Mouse (Mus musculus): ENCODE data around the gene Hist2h3c2. TPM values are rescaled to one million over a fixed set of nuclear protein-coding genes. Genes with fewer than 3 reads are reported as not detected.
A peak's percentile ranks its signal among the peaks of the same experiment; 100 is the strongest.
"Not testable (repeated sequence)": the region's sequence is repeated elsewhere in the genome, so short reads cannot be mapped to it uniquely, and the experiment has no call there.

Gene Hist2h3c2
- total RNA-seq (2014; fragmentation: Nextera tagmentation) (238 and 244 TPM in 2 replicates), total RNA-seq (2017) (41.9 and 280 TPM in 2 replicates)

DNA sequence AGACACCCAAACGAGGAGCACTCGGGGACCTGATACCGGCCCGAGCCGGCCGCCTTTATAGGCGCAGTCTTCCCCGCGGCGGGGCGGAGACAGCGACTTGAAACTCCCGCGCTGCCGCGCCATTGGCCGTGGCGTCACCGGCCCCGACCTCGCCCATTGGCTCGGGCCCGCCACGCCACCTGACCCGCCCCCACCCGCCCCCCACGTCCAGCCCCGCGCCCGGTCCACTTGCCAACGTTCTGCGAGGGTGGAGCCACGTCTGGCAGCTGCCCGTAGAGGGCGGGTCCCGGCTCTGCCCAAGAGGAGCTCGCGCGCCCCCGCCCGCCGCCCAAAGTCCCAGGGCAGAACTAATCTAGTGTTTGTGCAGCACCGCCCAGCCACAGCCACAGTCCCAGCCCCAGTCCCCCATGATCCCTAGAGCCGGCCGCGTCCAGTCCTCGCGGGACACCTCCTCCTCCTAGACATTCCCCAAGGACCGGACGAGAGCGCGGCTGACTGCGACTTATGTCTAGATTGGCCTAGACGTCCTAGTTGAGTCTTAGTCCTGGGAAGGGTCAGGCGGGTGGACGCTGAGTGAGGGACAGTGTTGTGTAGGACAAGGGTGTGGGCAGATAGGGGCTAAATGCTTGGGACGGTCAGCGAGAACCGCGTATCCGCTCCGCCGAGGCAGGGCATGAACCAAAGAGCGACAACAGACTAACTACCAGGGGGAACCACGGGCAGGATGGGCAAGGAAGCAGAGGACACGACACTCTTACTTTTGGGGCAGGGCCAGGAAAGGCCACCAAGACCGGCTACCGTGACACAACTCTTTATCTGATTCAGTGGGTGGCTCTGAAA, at the start of gene Hist2h3c2:
Gene Hist2h3c2, minus strand, starts transcription at position 174 of the 840 bp plus-strand sequence.
- peak; percentile 75 for ATAC-seq (replicated peaks; ENCODE audit: low FRiP score, low TSS enrichment, poor library complexity, severe bottlenecking)

DNA sequence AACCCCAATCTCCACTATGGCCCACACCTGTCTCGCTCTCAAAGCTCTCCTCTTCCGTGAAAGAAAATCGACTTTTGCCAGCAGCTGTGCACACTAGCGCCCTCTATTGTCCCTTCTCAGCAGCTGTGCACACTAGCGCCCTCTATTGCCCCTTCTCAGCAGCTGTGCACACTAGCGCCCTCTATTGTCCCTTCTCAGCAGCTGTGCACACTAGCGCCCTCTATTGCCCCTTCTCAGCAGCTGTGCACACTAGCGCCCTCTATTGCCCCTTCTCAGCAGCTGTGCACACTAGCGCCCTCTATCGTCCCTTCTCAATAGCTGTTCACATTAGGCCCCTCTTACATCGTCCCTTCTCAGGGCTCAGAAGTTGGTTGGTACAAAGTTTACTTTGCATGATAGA, 48.4 kb upstream of the Hist2h3c2 start:
- not testable (repeated sequence) for ATAC-seq (replicated peaks; ENCODE audit: low FRiP score, low TSS enrichment, poor library complexity, severe bottlenecking)

DNA sequence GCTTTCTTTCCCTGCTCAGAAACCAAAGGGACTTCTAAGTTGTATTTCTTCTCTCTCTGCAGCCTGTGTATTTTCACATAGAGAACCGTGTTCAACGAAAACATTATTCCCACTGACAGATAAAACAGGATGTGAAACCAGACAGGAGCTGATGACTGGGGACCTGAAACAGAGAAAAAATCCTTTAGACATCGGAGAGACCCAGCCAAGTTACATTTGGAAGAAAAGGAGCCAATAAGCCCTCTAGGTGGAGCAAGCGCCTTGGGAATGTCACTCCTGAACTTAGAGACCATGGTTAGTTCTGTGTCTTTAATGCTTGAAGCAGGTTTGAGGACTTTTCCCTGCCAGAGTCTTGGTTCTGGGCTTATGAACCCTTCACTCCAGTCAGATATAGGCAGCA, 45.5 kb upstream of the Hist2h3c2 start:
- no peak for ATAC-seq (replicated peaks; ENCODE audit: low FRiP score, low TSS enrichment, poor library complexity, severe bottlenecking)

DNA sequence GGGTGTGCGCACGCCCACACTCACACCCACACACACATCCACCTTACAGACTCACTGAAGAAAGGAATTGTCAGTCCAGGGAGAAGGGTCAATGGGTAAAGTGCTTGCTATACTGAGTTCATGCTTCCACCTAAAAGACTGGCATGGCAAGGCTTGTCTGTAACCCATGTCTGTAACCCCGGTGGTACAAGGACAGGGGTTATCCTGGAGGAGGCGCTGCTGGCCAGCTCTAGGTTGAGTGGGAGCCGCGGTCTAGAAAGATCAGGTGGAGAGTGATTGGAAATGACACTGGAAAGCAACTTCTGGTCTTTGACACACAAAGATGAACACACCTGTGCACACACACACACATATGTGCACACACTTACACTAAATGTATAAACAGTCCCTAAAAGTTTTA, 41.7 kb upstream of the Hist2h3c2 start:
- no peak for ATAC-seq (replicated peaks; ENCODE audit: low FRiP score, low TSS enrichment, poor library complexity, severe bottlenecking)

DNA sequence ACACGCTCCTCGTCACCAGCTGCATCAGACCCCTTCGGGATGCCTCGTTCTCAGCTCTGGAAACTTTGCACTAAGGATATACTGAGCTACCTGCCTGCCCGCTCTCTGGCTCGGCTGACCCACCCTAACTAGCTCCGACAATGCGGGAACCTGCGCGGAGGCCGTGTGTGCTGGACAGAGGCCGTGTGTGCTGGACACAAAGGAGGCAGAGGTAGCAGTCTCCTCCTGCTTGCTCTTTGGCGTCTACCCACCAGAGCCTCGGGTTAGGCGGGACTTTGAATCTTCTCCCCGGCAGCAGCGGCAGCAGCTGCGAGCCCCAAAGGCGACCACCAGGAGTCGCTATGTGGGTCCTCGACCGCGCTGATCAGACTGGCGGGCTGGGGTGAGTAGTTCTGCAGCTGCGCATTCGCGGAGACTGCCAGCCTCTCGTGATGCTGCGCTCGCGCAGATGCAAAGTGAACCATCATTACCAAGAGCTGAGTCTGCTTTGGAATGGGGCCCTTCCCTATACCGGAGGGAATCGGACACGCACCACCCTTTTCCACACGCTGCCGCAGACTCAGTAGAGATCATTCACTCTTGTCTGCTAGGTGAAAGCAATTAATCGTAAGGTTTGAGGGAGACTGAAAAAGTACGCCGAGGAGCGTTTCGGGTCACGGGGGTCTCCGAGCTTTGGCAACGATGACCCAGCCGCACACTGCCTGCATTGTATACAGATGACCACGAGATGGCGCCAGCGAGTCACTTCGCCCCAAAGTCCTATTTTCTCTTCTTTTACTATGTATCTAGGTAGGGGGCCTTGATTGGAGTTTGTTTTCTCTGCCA, 39.1 kb upstream of the Hist2h3c2 start:
- peak; percentile 93 for ATAC-seq (replicated peaks; ENCODE audit: low FRiP score, low TSS enrichment, poor library complexity, severe bottlenecking)

DNA sequence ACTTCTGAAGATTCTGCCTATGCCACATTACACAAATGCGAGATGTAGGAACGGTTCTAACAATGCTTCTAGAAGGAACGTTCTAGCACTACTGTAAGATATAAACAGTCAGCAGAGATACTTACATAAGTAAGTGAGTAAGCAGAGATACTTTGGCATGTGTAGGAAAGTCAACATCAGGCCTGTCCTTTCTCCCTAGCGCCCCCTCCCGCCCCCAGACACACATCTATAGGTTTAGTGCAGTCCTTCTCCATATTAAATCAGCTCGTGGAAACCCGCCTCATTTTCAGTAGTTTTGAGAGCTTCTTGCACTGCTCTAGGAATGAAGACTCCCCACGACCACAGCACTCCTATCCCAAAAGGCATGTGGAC, 38.5 kb upstream of the Hist2h3c2 start:
- ATAC-seq (replicated peaks; ENCODE audit: low FRiP score, low TSS enrichment, poor library complexity, severe bottlenecking), result peak; percentile 62

DNA sequence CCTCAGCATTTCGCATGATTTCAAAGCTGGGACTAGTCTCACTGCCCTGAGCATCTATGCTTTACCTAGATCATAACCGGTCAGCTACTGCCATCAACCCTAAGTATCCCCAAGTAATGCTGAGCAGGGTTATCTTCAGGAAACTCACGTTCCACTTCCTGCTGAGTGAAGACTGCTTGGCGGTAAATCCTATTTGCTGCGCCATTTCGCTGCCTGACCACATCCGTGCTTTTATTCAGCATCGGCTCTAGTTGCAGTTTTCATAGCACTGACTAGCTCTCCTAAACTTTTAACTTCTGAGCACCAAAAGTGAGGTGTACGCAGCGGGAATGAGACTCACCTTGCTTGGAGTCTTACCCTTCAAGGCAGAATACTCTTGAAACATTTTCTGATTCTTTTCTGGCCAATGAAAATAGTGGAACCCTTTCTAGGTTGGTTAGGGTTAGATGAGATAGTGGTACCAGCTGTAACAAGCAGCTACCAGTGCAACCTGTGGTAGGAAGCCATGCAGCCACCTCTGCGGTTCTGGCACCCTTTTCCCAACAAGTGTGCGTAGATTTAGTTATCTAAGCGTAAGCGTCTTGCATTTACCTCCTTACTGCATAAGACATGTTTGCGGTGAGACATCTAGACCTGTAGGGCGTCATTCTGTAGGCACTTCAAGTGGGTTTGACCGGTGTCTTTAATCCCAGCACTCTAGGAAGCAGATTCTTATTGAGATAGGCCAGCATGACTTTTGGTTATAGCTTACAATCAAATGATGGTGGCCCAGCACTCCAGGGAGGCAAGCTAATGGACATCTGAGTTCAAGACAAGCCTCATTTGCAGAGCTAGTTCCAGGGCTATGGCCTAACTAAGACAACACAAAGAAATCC, 34.9 kb upstream of the Hist2h3c2 start:
- ATAC-seq (replicated peaks; ENCODE audit: low FRiP score, low TSS enrichment, poor library complexity, severe bottlenecking), result no peak

DNA sequence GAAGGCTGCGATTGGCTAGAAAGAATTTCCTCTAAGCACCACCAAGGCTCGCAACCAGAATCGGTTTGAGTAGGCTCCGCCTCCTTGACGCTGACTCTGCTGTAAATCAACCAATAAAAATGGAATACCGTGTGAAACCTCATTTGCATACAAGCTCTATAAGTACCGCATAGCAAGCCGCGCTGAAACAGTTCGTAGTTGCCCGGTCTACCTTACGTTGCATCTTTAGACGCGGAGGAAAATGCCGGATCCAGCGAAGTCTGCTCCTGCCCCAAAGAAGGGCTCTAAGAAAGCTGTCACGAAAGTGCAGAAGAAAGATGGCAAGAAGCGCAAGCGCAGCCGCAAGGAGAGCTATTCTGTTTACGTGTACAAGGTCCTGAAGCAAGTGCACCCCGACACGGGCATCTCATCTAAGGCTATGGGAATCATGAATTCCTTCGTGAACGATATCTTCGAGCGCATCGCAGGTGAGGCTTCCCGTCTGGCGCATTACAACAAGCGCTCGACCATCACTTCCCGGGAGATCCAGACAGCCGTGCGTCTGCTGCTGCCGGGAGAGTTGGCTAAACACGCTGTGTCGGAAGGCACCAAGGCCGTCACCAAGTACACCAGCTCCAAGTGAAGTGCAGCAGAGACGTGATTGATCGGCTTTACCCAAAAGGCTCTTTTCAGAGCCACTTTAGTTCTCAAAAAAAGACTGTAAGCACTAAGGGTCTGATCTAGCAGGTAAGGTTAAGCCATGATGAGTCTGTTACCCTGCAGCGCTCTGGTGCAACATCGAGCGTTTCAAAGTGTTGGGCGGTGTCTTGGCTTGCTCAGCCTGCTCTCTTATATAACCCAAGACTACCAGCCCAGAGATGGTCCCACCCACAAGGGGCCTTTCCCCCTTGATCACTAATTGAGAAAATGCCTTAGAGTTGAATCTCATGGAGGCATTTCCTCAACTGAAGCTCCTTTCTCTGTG, 30.9 kb upstream of the Hist2h3c2 start, which contains the start of gene Hist2h2bb:
Gene Hist2h2bb, plus strand, starts transcription at position 242 of the 964 bp plus-strand sequence.
- ATAC-seq (replicated peaks; ENCODE audit: low FRiP score, low TSS enrichment, poor library complexity, severe bottlenecking), result peak; percentile 90

DNA sequence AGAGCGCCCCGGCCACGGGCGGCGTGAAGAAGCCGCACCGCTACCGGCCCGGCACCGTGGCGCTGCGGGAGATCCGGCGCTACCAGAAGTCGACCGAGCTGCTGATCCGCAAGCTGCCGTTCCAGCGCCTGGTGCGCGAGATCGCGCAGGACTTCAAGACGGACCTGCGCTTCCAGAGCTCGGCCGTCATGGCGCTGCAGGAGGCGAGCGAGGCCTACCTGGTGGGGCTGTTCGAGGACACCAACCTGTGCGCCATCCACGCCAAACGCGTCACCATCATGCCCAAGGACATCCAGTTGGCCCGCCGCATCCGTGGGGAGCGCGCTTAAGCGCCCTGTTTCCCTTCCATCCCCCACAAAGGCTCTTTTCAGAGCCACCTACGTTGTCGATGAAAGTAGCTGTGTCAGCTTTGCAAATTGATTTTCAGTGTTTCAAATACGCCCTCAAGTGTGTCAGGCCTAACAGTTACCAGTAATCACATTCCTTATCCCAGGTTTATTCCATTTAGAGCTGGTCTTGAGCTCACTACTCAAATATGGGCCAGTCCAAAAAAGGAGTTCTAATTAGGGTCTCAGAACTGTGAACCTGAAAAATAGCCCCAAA, 29.9 kb upstream of the Hist2h3c2 start:
- peak; percentile 36 for ATAC-seq (replicated peaks; ENCODE audit: low FRiP score, low TSS enrichment, poor library complexity, severe bottlenecking)

DNA sequence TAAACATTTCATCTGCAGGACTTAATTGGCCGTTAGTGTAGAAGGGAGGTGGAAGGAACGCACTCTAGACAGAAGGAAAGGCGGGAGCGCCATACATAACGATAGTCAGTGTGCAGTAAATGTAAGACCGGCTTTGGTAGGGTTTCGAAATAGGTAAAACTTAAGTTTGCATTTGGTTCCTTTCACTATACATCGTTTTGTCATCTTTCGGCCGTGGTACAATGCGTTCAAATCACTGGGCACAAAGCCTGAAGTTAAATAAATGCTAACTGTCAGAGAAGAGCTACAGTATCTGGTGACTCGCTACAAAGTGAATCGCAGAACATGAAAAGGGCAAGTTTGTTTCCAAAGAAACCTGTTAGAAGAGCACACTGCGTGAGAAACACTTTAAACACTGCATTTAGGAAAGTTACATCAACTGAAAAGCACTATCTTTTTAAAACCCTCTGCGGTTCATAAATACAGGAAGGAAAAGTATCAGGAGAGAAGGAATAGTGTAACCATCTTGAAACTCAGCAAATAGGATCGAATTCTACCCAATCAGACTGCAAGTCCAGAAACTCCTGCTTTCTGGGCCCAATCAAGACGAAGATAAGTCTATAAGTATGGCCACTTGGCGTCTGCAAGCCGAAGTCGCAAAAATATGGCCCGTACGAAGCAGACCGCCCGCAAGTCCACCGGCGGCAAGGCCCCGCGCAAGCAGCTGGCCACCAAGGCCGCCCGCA, 29.3 kb upstream of the Hist2h3c2 start, which contains the start of gene Hist2h3b:
Gene Hist2h3b, plus strand, starts transcription at position 604 of the 725 bp plus-strand sequence.
- ATAC-seq (replicated peaks; ENCODE audit: low FRiP score, low TSS enrichment, poor library complexity, severe bottlenecking), result peak; percentile 36; the same call in 1 of the 2 replicates

DNA sequence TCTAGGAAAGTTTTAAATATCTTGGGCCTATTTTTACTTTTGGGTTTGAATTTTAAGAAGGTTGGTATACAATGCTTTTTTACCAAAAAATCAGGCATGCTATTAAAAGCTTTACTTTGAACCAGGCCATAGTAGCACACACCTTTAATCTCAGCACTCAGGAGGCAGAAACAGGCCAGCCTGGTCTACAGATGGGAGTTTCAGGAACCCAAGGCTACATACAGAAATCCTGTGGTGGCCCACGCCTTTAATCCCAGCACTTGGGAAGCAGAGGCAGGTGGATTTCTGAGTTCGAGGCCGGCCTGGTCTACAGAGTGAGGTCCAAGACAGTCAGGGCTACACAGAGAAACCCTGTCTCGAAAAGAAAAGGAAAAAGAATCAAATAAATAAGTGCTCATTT, 28.6 kb upstream of the Hist2h3c2 start:
- no peak for ATAC-seq (replicated peaks; ENCODE audit: low FRiP score, low TSS enrichment, poor library complexity, severe bottlenecking)

DNA sequence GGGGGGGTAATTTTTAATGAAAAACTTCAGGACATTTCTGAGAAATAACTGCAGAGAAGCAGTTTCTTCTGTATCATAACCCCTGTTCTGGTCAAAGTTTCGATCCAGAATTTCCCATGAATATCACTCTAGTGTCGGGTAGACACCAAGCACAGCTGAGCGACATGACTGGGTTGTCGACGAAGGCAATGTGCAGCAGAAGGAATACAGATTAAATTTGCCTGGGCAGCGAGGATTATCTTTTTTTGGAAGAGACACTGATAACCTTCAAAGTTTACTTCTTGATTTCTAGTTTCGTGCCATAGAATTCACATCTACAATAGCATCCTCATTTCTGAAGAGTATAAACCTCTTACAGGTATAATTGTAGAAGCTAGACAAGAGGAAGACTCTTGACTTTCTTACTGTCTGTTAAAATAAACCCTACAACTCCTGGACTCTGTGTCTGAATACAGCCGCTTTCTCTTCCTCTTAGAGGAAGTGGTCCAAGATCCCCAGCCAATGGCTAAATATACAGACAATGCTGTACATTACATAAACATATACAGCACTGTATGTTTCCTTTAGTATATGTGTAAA, 27.3 kb upstream of the Hist2h3c2 start:
- no peak for ATAC-seq (replicated peaks; ENCODE audit: low FRiP score, low TSS enrichment, poor library complexity, severe bottlenecking)

DNA sequence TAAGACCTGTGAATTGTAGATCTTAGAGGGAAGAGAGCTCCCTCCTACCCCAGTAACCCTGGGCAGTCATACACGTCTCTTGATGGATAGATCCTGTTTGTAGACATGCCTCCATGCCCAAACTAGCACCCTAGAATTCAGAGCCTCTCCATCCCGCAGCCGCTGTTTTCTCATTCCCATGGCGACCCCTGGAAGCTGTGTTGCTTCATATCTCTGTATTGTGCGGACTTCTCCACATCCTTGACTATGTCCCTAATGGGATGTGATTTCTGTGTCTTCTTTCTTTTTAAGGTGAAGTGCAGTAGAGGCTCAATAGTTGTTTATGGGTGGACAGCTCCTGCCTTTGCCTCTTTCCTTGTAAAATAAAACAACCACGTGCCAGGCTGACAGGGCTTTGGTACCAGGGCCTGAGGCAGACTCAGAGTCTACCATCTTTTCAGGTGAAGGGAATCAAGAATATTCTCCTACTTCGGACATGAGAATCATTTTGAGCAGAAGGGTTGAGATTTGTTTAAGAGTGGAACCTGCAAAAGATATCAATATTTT, 25.6 kb upstream of the Hist2h3c2 start:
- no peak for ATAC-seq (replicated peaks; ENCODE audit: low FRiP score, low TSS enrichment, poor library complexity, severe bottlenecking)

DNA sequence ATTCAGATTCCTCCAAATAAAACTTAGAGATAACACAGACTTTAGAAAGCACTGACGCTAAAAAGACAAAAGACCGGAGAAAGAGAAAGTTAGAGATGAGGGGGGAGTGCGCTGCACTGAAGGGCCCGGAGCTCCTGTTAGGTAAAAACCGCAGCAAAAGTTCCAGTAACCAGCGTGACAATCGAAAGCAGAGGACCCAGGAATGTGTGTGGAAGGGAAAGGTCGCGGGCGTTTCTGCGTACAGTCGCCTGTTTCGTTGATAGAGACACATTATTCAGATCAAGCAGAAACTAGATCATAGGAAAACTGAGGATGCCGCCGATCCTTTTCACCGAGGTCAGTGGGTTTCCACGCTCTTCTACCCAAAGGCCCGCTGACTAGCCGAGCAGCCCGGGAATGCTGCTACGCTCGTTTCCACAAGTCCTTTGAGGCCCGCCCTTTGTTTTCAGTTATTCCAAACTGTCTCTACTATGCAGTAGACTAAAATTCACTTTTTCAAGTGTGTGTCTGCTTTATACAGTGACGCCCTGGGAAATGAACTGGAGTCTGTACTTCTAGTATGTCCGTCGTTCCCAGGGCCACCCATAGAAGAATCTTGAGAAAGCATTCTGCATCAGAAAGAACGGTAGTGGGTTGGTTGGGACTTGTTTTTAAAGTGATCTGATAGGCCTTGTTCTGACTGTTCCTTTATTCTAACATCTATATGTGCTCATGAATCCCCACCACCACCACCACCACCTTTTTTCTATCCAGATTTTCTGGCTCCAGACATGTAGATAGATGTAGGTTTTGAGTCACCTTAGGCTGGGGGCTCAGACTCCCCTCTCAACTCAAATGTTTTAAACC, 24.9 kb upstream of the Hist2h3c2 start:
- ATAC-seq (replicated peaks; ENCODE audit: low FRiP score, low TSS enrichment, poor library complexity, severe bottlenecking), result 0 out of 2 replicates have a peak, but pooled peaks have one; percentile 9

DNA sequence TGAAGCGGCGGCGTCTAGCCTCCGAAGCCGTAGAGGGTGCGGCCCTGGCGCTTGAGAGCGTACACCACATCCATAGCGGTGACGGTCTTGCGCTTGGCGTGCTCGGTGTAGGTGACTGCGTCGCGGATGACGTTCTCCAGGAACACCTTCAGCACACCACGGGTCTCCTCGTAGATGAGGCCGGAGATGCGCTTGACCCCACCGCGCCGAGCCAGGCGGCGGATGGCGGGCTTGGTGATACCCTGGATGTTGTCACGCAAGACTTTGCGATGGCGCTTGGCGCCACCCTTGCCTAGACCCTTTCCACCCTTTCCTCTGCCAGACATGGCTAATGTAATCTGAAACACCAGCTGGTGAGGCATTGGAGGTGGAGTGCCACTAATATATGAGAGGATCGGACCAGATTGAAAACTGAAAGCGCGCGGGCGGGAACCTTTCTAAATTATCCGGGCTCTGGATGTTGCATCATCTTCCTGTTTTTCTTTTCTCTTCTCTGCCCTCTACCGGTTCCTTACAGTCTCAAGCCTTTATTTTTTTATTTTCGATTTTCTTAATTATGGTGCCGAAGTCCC, 24.1 kb upstream of the Hist2h3c2 start, which contains the start of gene Hist2h4:
Gene Hist2h4, minus strand, starts transcription at position 333 of the 572 bp plus-strand sequence.
- ATAC-seq (replicated peaks; ENCODE audit: low FRiP score, low TSS enrichment, poor library complexity, severe bottlenecking), result peak; percentile 89
